Mouse (Mus musculus): Measurements from ENCODE around the gene Mrpl58. TPM values are rescaled to one million over a fixed set of nuclear protein-coding genes. Genes with fewer than 3 reads are reported as not detected.
A peak's percentile ranks its signal among the peaks of the same experiment; 100 is the strongest.

Mrpl58 gene
- 100 to 1,000 TPM; 101 to 112 TPM for total RNA-seq (2021)
- long read RNA-seq, experiment 1, transcript Mrpl58-209 (6 exons, 2,596 nt) = major isoform, 40 of 61 reads
- long read RNA-seq, experiment 1, transcript Mrpl58-202 (6 exons, 749 nt) = minor isoform, 8 of 61 reads
- long read RNA-seq, experiment 1, partial matches to known transcripts = 0 of 61 reads
- long read RNA-seq, experiment 1, other reads (novel, unspliced or antisense) = 12 of 61 reads
- long read RNA-seq, experiment 2, transcript Mrpl58-209 (6 exons, 2,596 nt) = major isoform, 35 of 58 reads
- long read RNA-seq, experiment 2, transcript Mrpl58-202 (6 exons, 749 nt) = minor isoform, 9 of 58 reads
- long read RNA-seq, experiment 2, partial matches to known transcripts = 2 of 58 reads
- long read RNA-seq, experiment 2, other reads (novel, unspliced or antisense) = 10 of 58 reads

- intact Hi-C loops (cut with DNase I) = no loop called here
- peak; percentile 82 to 84 for DNase-seq (ENCODE audit: low spot score in 2 of 2)
Measured at GRCm38 (mm10) chr11:115403338-115404124, at the start of gene Mrpl58. TSS of gene Mrpl58 (plus strand) at chr11:115403752.

- DNase-seq (ENCODE audit: low spot score in 2 of 2) = peak; percentile 57 to 78
- intact Hi-C loops (cut with DNase I) = loop anchor here (1.0 to 5.0 kb wide), 2 partner anchors 32 to 152 kb away; partner anchors contain the start of gene Ush1g
Measured at GRCm38 (mm10) chr11:115354183-115354582, 49.4 kb upstream of the Mrpl58 start.

- intact Hi-C loops (cut with DNase I) = loop anchor here (2.0 kb wide), 1 partner anchor 114 kb away; no protein-coding TSS in a partner anchor
Measured at GRCm38 (mm10) chr11:115358468-115358867, 45.1 kb upstream of the Mrpl58 start.

DNA sequence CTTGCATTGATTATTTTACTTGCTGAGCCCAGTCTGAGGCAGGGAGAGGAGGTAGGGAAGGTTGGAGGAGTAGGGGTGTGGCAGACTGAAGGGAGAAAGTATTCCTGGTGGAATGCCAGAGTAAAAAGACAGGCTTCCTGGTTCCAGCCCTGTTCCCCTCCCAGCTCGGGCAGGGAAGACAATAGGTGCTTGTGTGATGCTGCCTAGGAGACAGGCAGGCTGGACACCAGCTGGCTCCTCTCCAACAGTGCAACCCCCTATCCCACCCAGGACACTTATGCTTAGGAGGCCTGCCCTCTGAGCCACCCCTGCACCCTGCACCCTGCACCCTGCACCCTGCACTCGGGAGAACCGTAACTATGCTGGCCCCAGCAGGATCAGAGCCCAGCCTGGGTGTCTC, 44.3 kb upstream of the Mrpl58 start:
- no peak for DNase-seq (ENCODE audit: low spot score in 2 of 2)

More at GRCm38 (mm10) chr11:115358468-115358867, 45.1 kb upstream of the Mrpl58 start:
- DNase-seq (ENCODE audit: low spot score in 2 of 2) = peak; percentile 73 to 76

DNA sequence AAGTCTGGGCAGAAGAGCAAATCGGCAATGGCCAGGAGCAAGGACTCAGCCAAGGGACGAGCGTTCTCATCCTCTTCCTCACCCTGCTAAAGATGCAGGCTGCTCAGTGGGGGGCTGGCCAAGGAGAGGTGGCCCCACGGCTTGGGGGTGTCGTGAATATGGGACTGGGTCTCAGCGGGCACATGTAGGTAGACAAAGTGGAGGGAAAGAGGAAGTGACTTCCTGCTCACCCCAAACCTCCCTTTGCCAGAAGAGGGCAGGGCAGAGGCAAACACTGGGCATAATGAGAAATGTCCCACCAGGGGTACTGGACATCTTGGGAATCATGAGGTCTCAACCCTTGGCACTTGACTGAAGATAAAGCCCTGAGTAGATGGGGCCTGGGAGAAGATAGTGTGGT, 43.8 kb upstream of the Mrpl58 start:
- DNase-seq (ENCODE audit: low spot score in 2 of 2) = no peak
- intact Hi-C loops (cut with DNase I) = loop anchor here (2.0 kb wide), 1 partner anchor 113 kb away; no protein-coding TSS in a partner anchor

More for the DNA sequence above, 44.3 kb upstream of the Mrpl58 start:
- intact Hi-C loops (cut with DNase I) = loop anchor here (2.0 kb wide), 1 partner anchor 114 kb away; no protein-coding TSS in a partner anchor

DNA sequence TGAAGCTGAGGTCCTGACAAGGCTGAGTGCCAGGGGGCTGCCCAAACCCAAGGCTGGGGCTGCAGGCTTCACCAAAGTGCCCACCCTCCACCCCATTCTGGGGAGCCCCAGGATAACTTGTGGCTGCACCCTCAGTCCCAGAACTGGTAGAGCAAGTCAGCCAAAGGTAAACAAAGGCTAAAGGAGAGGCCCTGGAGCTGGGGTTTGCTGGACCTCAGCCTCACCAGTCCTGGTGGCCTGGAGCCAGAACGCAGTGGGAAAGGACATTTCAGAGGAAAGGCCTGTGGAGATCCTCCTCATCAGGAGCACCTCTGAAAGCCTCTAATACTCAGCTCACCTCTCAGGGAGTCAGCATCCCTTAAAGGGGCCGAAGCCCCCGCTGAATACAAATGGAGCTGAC, 39.4 kb upstream of the Mrpl58 start:
- intact Hi-C loops (cut with DNase I) = no loop called here
- no peak for DNase-seq (ENCODE audit: low spot score in 2 of 2)

GRCm38 (mm10) chr11:115366039-115366705, 37.4 kb upstream of the Mrpl58 start:
- intact Hi-C loops (cut with DNase I) = loop anchor here (5.0 kb wide), 1 partner anchor 46 kb away; no protein-coding TSS in a partner anchor
- DNase-seq (ENCODE audit: low spot score in 2 of 2) = no peak

DNA sequence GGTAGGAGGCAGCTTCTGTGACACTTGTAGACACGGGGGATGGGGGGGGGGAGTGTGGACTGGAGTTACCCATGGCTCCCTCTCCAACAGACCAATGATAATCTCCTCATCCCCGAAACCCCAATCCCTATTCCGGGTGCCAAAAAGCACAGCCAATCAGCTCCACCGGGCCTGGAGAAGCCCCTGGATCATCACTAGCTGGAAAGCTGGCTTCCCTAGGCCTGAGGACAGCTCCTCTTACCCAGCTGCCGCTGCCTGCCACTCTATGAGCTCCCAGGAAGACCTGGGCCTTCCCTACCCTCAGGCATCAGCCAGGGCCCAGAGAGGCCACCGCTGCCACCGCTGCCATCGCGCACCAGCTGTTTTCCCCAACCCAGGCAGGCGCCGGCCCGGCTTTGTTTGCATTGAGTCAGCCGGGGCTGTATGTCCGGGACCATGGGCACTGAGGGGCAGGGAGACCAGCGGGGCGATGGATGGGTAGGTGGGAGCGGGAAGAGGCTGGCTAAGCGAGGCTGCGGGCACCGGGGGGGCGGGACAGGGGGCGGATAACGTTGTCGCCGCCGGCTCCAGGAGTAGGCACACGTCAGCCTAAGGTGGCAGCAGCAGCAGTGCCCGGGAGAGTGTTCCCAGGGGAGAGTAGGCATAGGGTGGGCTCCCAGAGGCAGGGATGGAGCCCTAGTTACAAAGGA, 36.7 kb upstream of the Mrpl58 start:
- intact Hi-C loops (cut with DNase I) = loop anchor here (5.0 kb wide), 1 partner anchor 45 kb away; no protein-coding TSS in a partner anchor
- DNase-seq (ENCODE audit: low spot score in 2 of 2) = peak; percentile 72 to 76

DNA sequence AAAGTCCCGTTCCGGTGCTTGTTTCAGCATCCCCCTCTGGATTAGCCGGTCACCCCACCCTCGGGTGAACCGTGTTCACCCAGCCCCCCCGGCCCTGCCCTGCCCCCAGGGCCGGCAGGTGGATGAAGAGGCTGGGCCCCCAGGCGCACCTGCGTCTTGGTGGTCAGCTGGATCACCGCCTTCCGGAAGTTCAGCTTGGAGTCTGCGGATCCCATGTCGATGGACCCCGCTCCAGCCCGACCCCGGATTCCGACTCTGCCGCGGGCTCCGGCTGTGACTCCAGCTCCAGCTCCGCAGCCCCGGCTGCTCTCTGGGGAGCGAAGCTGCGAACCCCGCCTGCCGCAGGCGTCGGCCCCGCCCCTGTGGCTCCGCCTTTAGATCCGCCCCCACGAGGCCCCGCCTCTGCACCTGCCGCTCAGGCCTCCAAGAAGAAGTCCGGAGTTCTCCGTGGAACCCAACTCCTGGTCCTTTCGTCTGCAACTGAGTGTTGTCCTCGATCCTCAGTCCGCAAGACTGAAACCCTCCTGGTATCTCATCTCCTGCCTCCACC, 36.1 kb upstream of the Mrpl58 start, which contains the start of gene Hid1:
TSS of gene Hid1 (minus strand) at position 362 of the 550 bp plus-strand sequence.
- intact Hi-C loops (cut with DNase I) = loop anchor here (5.0 kb wide), 1 partner anchor 45 kb away; no protein-coding TSS in a partner anchor
- peak; percentile 46 to 87 for DNase-seq (ENCODE audit: low spot score in 2 of 2)

- DNase-seq (ENCODE audit: low spot score in 2 of 2) = no peak
- intact Hi-C loops (cut with DNase I) = no loop called here
Measured at GRCm38 (mm10) chr11:115370368-115370767, 33.2 kb upstream of the Mrpl58 start.

GRCm38 (mm10) chr11:115371354-115371753, 32.2 kb upstream of the Mrpl58 start:
- intact Hi-C loops (cut with DNase I) = no loop called here
- DNase-seq (ENCODE audit: low spot score in 2 of 2) = no peak

- no peak for DNase-seq (ENCODE audit: low spot score in 2 of 2)
- intact Hi-C loops (cut with DNase I) = no loop called here
Measured at GRCm38 (mm10) chr11:115372015-115372414, 31.5 kb upstream of the Mrpl58 start.

GRCm38 (mm10) chr11:115372737-115373136, 30.8 kb upstream of the Mrpl58 start:
- intact Hi-C loops (cut with DNase I) = no loop called here
- no peak for DNase-seq (ENCODE audit: low spot score in 2 of 2)

- DNase-seq (ENCODE audit: low spot score in 2 of 2) = peak; percentile 62 to 83
- intact Hi-C loops (cut with DNase I) = no loop called here
Measured at GRCm38 (mm10) chr11:115373805-115374694, 29.5 kb upstream of the Mrpl58 start.

DNA sequence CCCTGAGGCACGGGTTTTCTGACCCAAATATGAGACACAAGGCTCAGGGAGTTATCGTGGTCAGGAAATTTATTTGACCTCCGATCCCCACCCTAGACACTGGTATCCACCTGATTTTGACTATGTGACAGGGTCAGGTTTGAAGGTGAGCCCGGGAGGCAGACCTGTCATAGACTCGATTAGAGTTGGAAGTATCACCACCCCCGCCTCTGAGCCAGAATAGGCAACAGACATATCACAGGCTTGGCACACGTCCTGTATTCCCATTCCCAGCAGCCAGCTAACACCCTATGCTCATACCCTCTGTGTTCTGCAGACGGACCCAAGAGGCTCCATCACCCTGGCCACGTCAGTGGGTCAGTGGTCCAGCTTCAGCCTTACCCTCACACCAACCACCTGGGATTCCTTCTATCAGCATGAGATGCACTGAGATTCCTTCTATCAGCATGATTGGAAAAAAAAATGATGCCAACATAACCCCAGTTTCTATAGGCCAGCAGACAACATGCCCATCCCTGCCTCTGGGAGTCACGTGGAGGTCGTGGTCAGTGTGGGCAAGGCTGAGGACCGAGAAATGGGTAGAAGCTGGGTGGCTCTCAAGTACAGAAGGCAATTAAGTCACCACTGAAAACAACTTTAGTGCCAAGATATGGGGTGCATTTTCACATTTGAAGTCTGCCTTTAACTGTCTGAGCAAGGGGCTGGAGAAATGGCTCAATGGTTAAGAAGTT, 28.7 kb upstream of the Mrpl58 start:
- peak; percentile 47 to 65 for DNase-seq (ENCODE audit: low spot score in 2 of 2)
- intact Hi-C loops (cut with DNase I) = no loop called here

DNA sequence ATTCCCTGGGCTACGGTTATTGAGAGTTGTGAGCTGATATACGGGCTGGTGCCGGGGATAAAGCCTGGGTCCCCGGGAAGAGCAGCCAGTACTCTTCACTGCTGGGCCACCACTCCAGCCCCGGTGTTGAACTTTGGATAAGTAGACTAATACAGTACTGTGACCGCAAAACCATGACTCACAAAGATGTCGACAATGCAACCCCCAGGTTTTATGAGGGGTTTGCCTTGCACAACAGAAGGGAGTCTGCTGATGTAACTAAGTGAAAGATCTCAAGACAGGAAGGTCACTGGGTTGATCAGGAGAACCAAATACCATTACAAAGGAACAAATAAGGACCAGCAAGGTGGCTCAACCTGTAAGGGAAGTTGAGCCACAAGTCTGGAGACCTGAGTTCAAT, 26.8 kb upstream of the Mrpl58 start:
- DNase-seq (ENCODE audit: low spot score in 2 of 2) = no peak
- intact Hi-C loops (cut with DNase I) = no loop called here

- DNase-seq (ENCODE audit: low spot score in 2 of 2) = no peak
- intact Hi-C loops (cut with DNase I) = no loop called here
Measured at GRCm38 (mm10) chr11:115377254-115377653, 26.3 kb upstream of the Mrpl58 start.

Measured in left cerebral cortex, postnatal 14 days (tissue).